Mouse (Mus musculus) MEL (cell line): ENCODE results near the gene Nfkbib. TPM values are rescaled to one million over a fixed set of nuclear protein-coding genes. Genes with fewer than 3 reads are reported as not detected.
A peak's percentile ranks its signal among the peaks of the same experiment; 100 is the strongest.

Experiments
- DNase-seq: peaks from one replicate; pipeline ENCODE4 v3.0.0; 2011; ENCODE audit warnings: low read depth, low spot score
- H3K27ac ChIP-seq: 2 replicates; pipeline ENCODE4 v1.5.1; 2012; ENCODE audit warnings: low read depth, mild to moderate bottlenecking, control low read depth, low read length, moderate library complexity; ENCODE audit not compliant: control insufficient read depth
- H3K27me3 ChIP-seq, 2 experiments: fragments of 150-350 bp in 1 of 2; sonication (generic) in 1 of 2; 2 replicates each; pipeline ENCODE4 v1.6.1; 2012; ENCODE audit warnings: low read length in 2 of 2, mild to moderate bottlenecking in 2 of 2, improper control_type of control experiment in 1 of 2, moderate library complexity in 1 of 2; ENCODE audit not compliant: insufficient read depth in 2 of 2, control insufficient read depth in 1 of 2
- H3K36me3 ChIP-seq, 2 experiments: 2 replicates each; pipeline ENCODE4 v1.6.1; 2012 to 2014; ENCODE audit warnings: low read length in 2 of 2, improper control_type of control experiment in 1 of 2, inconsistent platforms in 1 of 2, mild to moderate bottlenecking in 1 of 2; ENCODE audit not compliant: insufficient read depth in 2 of 2, control insufficient read depth in 1 of 2
- H3K4me1 ChIP-seq, 2 experiments: fragments of 150-350 bp in 1 of 2; sonication (generic) in 1 of 2; 2 replicates each; pipeline ENCODE4 v1.6.1; 2012; ENCODE audit warnings: low read length in 2 of 2, improper control_type of control experiment in 1 of 2, mild to moderate bottlenecking in 1 of 2; ENCODE audit not compliant: insufficient read depth in 2 of 2, control insufficient read depth in 1 of 2
- H3K4me3 ChIP-seq, 2 experiments: fragments of 150-350 bp in 1 of 2; sonication (generic) in 1 of 2; 2 replicates each; pipeline ENCODE4 v1.5.1; 2012; ENCODE audit warnings: low read depth in 2 of 2, low read length in 2 of 2, mild to moderate bottlenecking in 2 of 2, moderate library complexity in 2 of 2, control low read depth in 1 of 2, improper control_type of control experiment in 1 of 2; ENCODE audit not compliant: control insufficient read depth in 1 of 2, insufficient read depth in 1 of 2
- H3K79me2 ChIP-seq: 2 replicates; pipeline ENCODE4 v1.6.1; 2012; ENCODE audit warnings: mild to moderate bottlenecking, low read length, moderate library complexity; ENCODE audit not compliant: control insufficient read depth, poor library complexity, insufficient read depth
- H3K9ac ChIP-seq: 2 replicates; pipeline ENCODE4 v1.6.1; 2012; ENCODE audit warnings: low read depth, mild to moderate bottlenecking, control low read depth, low read length, moderate library complexity; ENCODE audit not compliant: control insufficient read depth, poor library complexity, severe bottlenecking
- H3K9me3 ChIP-seq: fragments of 150-350 bp; sonication (generic); replicated peaks from 2 replicates; pipeline ENCODE4 v1.6.1; 2012; ENCODE audit warnings: mild to moderate bottlenecking, low read length, improper control_type of control experiment, moderate library complexity; ENCODE audit not compliant: insufficient read depth
- BHLHE40 ChIP-seq: IDR thresholded peaks from 2 replicates; pipeline ENCODE4 v1.6.1; 2012; ENCODE audit warnings: low read depth, mild to moderate bottlenecking, inconsistent platforms, low read length, improper control_type of control experiment, borderline replicate concordance
- CHD1 ChIP-seq: IDR thresholded peaks from 2 replicates; pipeline ENCODE4 v1.6.1; 2012; ENCODE audit warnings: low read depth, mild to moderate bottlenecking, inconsistent platforms, low read length, improper control_type of control experiment
- CHD2 ChIP-seq: IDR thresholded peaks from 2 replicates; pipeline ENCODE4 v1.6.1; 2011; ENCODE audit warnings: low read length, improper control_type of control experiment
- CTCF ChIP-seq, 3 experiments: IDR thresholded peaks in 2 of 3; conservative IDR thresholded peaks in 1 of 3; 2 replicates each; pipeline ENCODE4 v1.5.1; 2011 to 2012; ENCODE audit warnings: low read length in 3 of 3, low read depth in 2 of 3, mild to moderate bottlenecking in 2 of 3, improper control_type of control experiment in 1 of 3, inconsistent platforms in 1 of 3, mixed read lengths in 1 of 3, moderate library complexity in 1 of 3; ENCODE audit not compliant: control insufficient read depth in 1 of 3, insufficient read depth in 1 of 3, poor library complexity in 1 of 3, severe bottlenecking in 1 of 3
- E2F4 ChIP-seq: IDR thresholded peaks from 2 replicates; pipeline ENCODE4 v1.6.1; 2011; ENCODE audit warnings: low read depth, low read length, improper control_type of control experiment, borderline replicate concordance
- ELF1 ChIP-seq: IDR thresholded peaks from 2 replicates; pipeline ENCODE4 v1.6.1; 2014; ENCODE audit warnings: low read depth, mild to moderate bottlenecking, inconsistent platforms, low read length, improper control_type of control experiment, moderate library complexity
- GATA1 ChIP-seq: IDR thresholded peaks from 2 replicates; pipeline ENCODE4 v1.6.1; 2011; ENCODE audit warnings: low read depth, low read length, improper control_type of control experiment
- HCFC1 ChIP-seq: IDR thresholded peaks from 2 replicates; pipeline ENCODE4 v1.6.1; 2012; ENCODE audit warnings: low read depth, mild to moderate bottlenecking, inconsistent platforms, low read length, improper control_type of control experiment, moderate library complexity
- JUND ChIP-seq: IDR thresholded peaks from 2 replicates; pipeline ENCODE4 v1.6.1; 2011; ENCODE audit warnings: low read depth, mild to moderate bottlenecking, improper control_type of control experiment, low read length
- KAT2A ChIP-seq: conservative IDR thresholded peaks from 2 replicates; pipeline ENCODE4 v1.6.1; 2012; ENCODE audit warnings: low read depth, low read length, improper control_type of control experiment, inconsistent platforms
- MAFK ChIP-seq: IDR thresholded peaks from 2 replicates; pipeline ENCODE4 v1.6.1; 2011; ENCODE audit warnings: low read depth, mild to moderate bottlenecking, low read length, improper control_type of control experiment, borderline replicate concordance
- MAX ChIP-seq: IDR thresholded peaks from 2 replicates; pipeline ENCODE4 v1.6.1; 2011; ENCODE audit warnings: low read length, improper control_type of control experiment
- MYC ChIP-seq: IDR thresholded peaks from 2 replicates; pipeline ENCODE4 v1.6.1; 2011; ENCODE audit warnings: low read depth, mild to moderate bottlenecking, low read length, improper control_type of control experiment, moderate library complexity
- NELFE ChIP-seq: IDR thresholded peaks from 2 replicates; pipeline ENCODE4 v1.6.1; 2011; ENCODE audit warnings: low read depth, low read length, improper control_type of control experiment
- NRF1 ChIP-seq: IDR thresholded peaks from 2 replicates; pipeline ENCODE4 v1.6.1; 2014; ENCODE audit warnings: low read depth, mild to moderate bottlenecking, inconsistent platforms, low read length, improper control_type of control experiment, moderate library complexity; ENCODE audit not compliant: poor library complexity, insufficient read depth, severe bottlenecking
- POLR2A ChIP-seq, 2 experiments: IDR thresholded peaks; 2 replicates each; pipeline ENCODE4 v1.6.1; 2011 to 2012; ENCODE audit warnings: low read length in 2 of 2, mild to moderate bottlenecking in 2 of 2, control low read depth in 1 of 2, improper control_type of control experiment in 1 of 2, low read depth in 1 of 2, moderate library complexity in 1 of 2; ENCODE audit not compliant: control insufficient read depth in 1 of 2, insufficient read depth in 1 of 2, poor library complexity in 1 of 2
- POLR2AphosphoS2 ChIP-seq: IDR thresholded peaks from 2 replicates; pipeline ENCODE4 v1.6.1; 2011; ENCODE audit warnings: low read length, improper control_type of control experiment
- RAD21 ChIP-seq: IDR thresholded peaks from 2 replicates; pipeline ENCODE4 v1.6.1; 2011; ENCODE audit warnings: mild to moderate bottlenecking, low read depth, low read length, improper control_type of control experiment
- RCOR1 ChIP-seq: IDR thresholded peaks from 2 replicates; pipeline ENCODE4 v1.6.1; 2012; ENCODE audit warnings: low read depth, mild to moderate bottlenecking, inconsistent platforms, low read length, improper control_type of control experiment
- SIN3A ChIP-seq: IDR thresholded peaks from 2 replicates; pipeline ENCODE4 v1.6.1; 2012; ENCODE audit warnings: low read length, improper control_type of control experiment, inconsistent platforms
- SMC3 ChIP-seq: IDR thresholded peaks from 2 replicates; pipeline ENCODE4 v1.6.1; 2011; ENCODE audit warnings: low read depth, low read length, improper control_type of control experiment
- TBP ChIP-seq: IDR thresholded peaks from 2 replicates; pipeline ENCODE4 v1.8.0; 2011; ENCODE audit warnings: low read depth, low read length, improper control_type of control experiment
- TCF12 ChIP-seq: IDR thresholded peaks from 2 replicates; pipeline ENCODE4 v1.6.1; 2014; ENCODE audit warnings: low read depth, mild to moderate bottlenecking, inconsistent platforms, low read length, improper control_type of control experiment, moderate library complexity
- ZMIZ1 ChIP-seq: IDR thresholded peaks from 2 replicates; pipeline ENCODE4 v1.6.1; 2012; ENCODE audit warnings: low read depth, mild to moderate bottlenecking, inconsistent platforms, low read length, improper control_type of control experiment, moderate library complexity
- ZNF384 ChIP-seq: IDR thresholded peaks from 2 replicates; pipeline ENCODE4 v1.6.1; 2012; ENCODE audit warnings: low read depth, mild to moderate bottlenecking, inconsistent platforms, low read length, improper control_type of control experiment
- polyA plus RNA-seq, 2 experiments: library from polyadenylated mRNA; stranded (reverse) in 1 of 2; unstranded in 1 of 2; fragments of >175 nt in 1 of 2; fragments of >200 nt in 1 of 2; gene quantifications; 2 replicates each; pipeline versions ENCODE4 v1.2.1 to v1.2.4; 2012; ENCODE audit warnings: low replicate concordance in 2 of 2, low read depth in 1 of 2; ENCODE audit not compliant: insufficient read length in 2 of 2, insufficient read depth in 1 of 2, missing spikeins in 1 of 2
- total RNA-seq: library from RNA; depleted of rRNA; stranded (reverse); fragments of 300-350 nt; gene quantifications from 2 replicates; pipeline ENCODE4 v1.2.3, GENCODE M21; 2012

Nfkbib gene
- total and polyA plus RNA-seq, 3 experiments, result 32.9 to 52.7 TPM; not detected in 1

DNA sequence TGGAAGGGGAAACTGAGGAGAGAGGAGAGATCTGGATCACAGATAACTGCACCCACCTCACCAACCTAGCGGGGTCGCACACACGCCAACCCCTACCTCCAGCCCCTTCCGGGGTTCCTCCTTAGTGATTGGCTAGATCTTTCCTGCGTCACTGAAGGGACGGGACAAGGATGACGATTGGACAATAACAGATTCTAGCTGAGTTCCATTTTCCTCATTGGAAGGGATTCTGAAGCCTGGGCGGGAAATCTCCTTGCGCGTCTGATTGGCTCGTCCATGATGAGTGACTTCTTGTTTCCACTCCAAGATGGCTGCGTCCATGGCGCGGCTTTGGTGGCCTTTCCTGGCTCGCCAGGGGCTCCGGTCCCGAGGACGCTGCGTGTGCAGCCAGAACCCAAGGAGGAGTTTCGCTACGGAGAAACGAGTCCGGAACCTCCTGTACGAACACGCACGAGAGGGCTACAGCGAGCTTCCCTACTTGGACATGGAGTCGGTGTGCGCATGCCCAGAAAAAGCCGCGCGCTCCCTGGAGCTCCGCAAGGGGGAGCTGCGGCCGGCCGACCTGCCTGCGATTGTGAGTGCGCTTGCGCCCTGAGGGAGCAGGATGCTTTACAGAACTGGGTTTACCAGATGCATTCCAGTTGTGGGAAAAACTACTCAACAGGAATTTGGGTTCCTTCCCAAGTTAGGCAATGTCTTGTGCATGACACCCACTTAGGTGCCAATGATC, 25.4 kb downstream of the Nfkbib start, which contains the start of the genes Mrps12 and Sars2:
TSS of gene Mrps12 (minus strand) at position 112 of the 730 bp plus-strand sequence.
TSS of gene Sars2 (plus strand) at position 284 of the 730 bp plus-strand sequence.
- peaks cover 0 to 4% of the 10 kb centered on the region in 2 experiments; a peak in 1 of 4 replicates for H3K4me1 ChIP-seq
- H3K27ac ChIP-seq, result peak within 1 kb of the TSS; percentile 82
- peak within 1 kb of the TSS; percentile 69 to 86 for H3K4me3 ChIP-seq
- H3K79me2 ChIP-seq, result peaks cover 5% of the 10 kb centered on the region; the same call in 1 of the 2 replicates
- TF ChIP-seq CHD1 (no peak), TCF12 (no peak), CTCF (IDR thresholded peaks at IDR 0.05 in 2 of 3, conservative IDR thresholded peaks at IDR 0.05 in 1 of 3; ENCODE audit: control insufficient read depth in 1 of 3, insufficient read depth in 1 of 3, low read depth in 2 of 3, low read length in 3 of 3, poor library complexity in 1 of 3, severe bottlenecking in 1 of 3) (peak; percentile 68 to 90 (median 80)), MYC (peak; percentile 73; the same call in 1 of the 2 replicates), KAT2A (no peak; the same call in 1 of the 2 replicates), TBP (peak; percentile 74), ZMIZ1 (0 out of 2 replicates have a peak, but pooled peaks have one; percentile 74), BHLHE40 (no peak), RAD21 (peak; percentile 23), MAX (0 out of 2 replicates have a peak, but pooled peaks have one; percentile 15), E2F4 (peak; percentile 95), ELF1 (peak; percentile 92), POLR2A (IDR thresholded peaks at IDR 0.05; ENCODE audit: control insufficient read depth in 1 of 2, insufficient read depth in 1 of 2, low read depth in 1 of 2, low read length in 2 of 2, poor library complexity in 1 of 2) (peak; percentile 73 to 96), NRF1 (peak; percentile 83), NELFE (peak; percentile 90), ZNF384 (no peak), SMC3 (peak; percentile 59), RCOR1 (no peak), CHD2 (peak; percentile 67; the same call in 1 of the 2 replicates), GATA1 (peak; percentile 89), MAFK (no peak), POLR2AphosphoS2 (peak; percentile 81), JUND (no peak), HCFC1 (peak; percentile 82), SIN3A (peak; percentile 57; the same call in 1 of the 2 replicates)
- H3K27me3 ChIP-seq, result no peaks in the 10 kb centered on the region
- no peaks in the 10 kb centered on the region for H3K9me3 ChIP-seq
- H3K36me3 ChIP-seq, result no peaks in the 10 kb centered on the region
- peak; percentile 99 for DNase-seq
- H3K9ac ChIP-seq, result peak within 1 kb of the TSS; percentile 89
